Mouse (Mus musculus) limb, embryonic 10.5 days (tissue): ENCODE results near the gene Slc39a1. TPM values are rescaled to one million over a fixed set of nuclear protein-coding genes. Genes with fewer than 3 reads are reported as not detected.
"Not testable (repeated sequence)": the region's sequence is repeated elsewhere in the genome, so short reads cannot be mapped to it uniquely, and the experiment has no call there.

Experiments
- DNase-seq: peaks from one replicate; pipeline ENCODE4 v3.0.0-alpha.2; 2017; ENCODE audit warnings: low spot score
- H3K27ac ChIP-seq: fragments of 300-500 bp; sonication (generic); 2 replicates; pipeline ENCODE4 v1.5.1; 2016; ENCODE audit warnings: mild to moderate bottlenecking
- H3K27me3 ChIP-seq: fragments of 300-500 bp; sonication (generic); 2 replicates; pipeline ENCODE4 v1.6.1; 2016; ENCODE audit warnings: low read depth, mild to moderate bottlenecking; ENCODE audit not compliant: poor library complexity, severe bottlenecking
- H3K36me3 ChIP-seq: fragments of 300-500 bp; sonication (generic); 2 replicates; pipeline ENCODE4 v1.6.1; 2016; ENCODE audit warnings: mild to moderate bottlenecking, moderate library complexity
- H3K4me1 ChIP-seq: fragments of 300-500 bp; sonication (generic); 2 replicates; pipeline ENCODE4 v1.6.1; 2016
- H3K4me3 ChIP-seq: fragments of 300-500 bp; sonication (generic); 2 replicates; pipeline ENCODE4 v1.5.1; 2016; ENCODE audit warnings: mild to moderate bottlenecking, moderate library complexity
- H3K9me3 ChIP-seq: fragments of 300-500 bp; sonication (generic); replicated peaks from 2 replicates; pipeline ENCODE4 v1.6.1; 2016; ENCODE audit warnings: mild to moderate bottlenecking
- WGBS: fragments of 180-500 bp; shearing (Covaris S2); methylation state at CpG from one replicate; pipeline ENCODE4 v1.1.7; 2016; 5-methylcytosine and 5-hydroxymethylcytosine counted together
- polyA plus RNA-seq: library from polyadenylated mRNA; unstranded; fragments of >200 nt; fragmentation: Nextera tagmentation; extraction: Ambion mirVana; gene quantifications from 2 replicates; pipeline ENCODE4 v1.2.1, GENCODE M21; 2016

The Slc39a1 gene
- polyA plus RNA-seq, 1 experiment from 2014 or later, result 60.1 TPM

DNA sequence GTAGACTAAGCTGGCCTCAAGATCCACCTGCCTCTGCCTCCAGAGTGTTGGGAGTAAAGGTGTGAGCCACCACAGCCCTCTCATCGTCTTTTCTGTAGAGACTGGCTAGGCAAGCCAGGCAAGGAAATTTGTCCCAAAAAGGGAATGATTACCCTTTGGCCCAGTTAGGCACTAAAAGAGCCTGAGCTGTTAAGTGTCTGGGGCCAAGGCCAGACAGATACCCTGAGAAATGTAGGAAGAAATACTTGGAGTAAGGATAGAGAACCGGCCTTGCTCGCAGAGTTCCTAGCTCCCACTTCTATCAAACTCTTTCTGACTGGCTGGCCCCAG is 377 bp upstream of the Slc39a1 start:
- Histone ChIP-seq H3K36me3 (peaks cover 25% of the 10 kb centered on the region), H3K9me3 (no peaks in the 10 kb centered on the region)
- under 1% methylated on average over 3 of the region's 3 CpGs for WGBS

DNA sequence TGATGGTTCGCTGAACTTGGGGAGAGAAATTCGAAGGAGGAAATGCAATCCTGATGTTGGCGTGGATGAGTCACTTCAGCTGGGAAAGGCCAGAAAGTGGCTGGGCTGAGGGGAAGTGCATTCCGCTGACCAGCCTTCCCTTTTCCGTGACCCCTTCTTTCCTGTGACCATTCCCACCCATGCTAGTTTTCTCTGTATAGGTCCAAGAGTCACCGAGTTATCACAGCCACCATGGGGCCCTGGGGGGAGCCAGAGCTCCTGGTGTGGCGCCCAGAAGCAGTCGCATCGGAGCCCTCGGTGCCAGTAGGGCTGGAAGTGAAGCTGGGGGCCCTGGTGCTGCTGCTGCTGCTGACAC is 751 bp downstream of the Slc39a1 start:
- Histone ChIP-seq H3K4me1 (peaks cover 26% of the 10 kb centered on the region), H3K27me3 (no peaks in the 10 kb centered on the region), H3K4me3 (peak overlapping the region; percentile 72), H3K36me3 (peaks cover 25% of the 10 kb centered on the region), H3K9me3 (no peaks in the 10 kb centered on the region), H3K27ac (peak overlapping the region; percentile 93)
- DNase-seq, result no peak
- WGBS, result 10% methylated on average over 10 of the region's 10 CpGs

More for the DNA sequence above, 377 bp upstream of the Slc39a1 start:
- DNase-seq, result no peak
- Histone ChIP-seq H3K4me1 (peaks cover 34% of the 10 kb centered on the region), H3K27ac (peak overlapping the region; percentile 93), H3K4me3 (peak overlapping the region; percentile 72), H3K27me3 (no peaks in the 10 kb centered on the region)

DNA sequence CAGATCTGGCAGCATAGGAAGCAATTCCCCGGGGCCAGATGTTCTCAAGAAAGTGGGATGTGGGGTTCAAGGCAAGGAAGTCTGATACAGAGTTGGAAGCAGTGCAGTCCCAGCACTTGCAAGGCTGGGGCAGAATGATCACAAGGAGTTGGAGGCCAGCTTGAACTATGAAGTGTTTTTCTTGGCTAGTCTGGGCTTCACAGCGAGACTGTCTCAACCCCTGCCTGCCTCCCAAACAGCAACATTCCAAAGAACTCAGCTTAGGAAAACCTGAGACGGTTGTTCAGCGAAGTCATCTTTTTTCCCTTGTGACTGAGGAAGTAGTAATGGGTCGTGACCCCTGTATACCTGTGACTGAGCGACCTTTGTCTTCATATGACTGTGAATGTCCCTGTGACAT is 2.8 kb downstream of the Slc39a1 start:
- WGBS, result 88% methylated on average over 6 of the region's 6 CpGs
- Histone ChIP-seq H3K9me3 (no peaks in the 10 kb centered on the region), H3K4me1 (peaks cover 36% of the 10 kb centered on the region), H3K4me3 (no peak overlapping the region), H3K27me3 (no peaks in the 10 kb centered on the region), H3K36me3 (peaks cover 25% of the 10 kb centered on the region), H3K27ac (no peak overlapping the region)
- DNase-seq, result no peak

DNA sequence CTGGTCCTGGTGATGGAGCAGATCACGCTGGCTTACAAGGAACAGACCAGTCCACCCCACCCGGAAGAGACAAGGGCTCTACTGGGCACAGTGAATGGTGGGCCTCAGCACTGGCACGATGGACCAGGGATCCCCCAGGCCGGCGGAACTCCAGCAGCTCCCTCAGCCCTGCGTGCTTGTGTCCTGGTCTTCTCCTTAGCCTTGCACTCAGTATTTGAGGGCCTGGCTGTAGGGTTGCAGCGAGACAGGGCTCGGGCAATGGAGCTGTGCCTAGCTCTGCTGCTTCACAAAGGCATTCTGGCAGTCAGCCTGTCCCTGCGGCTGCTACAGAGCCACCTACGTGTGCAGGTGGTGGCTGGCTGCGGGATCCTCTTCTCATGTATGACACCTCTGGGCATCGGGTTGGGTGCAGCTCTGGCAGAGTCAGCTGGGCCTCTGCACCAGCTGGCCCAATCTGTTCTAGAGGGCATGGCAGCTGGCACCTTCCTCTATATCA is 3.8 kb downstream of the Slc39a1 start:
- H3K4me3 ChIP-seq, H3K9me3 ChIP-seq, DNase-seq, H3K27me3 ChIP-seq, H3K27ac ChIP-seq: not testable (repeated sequence)
- Histone ChIP-seq H3K36me3 (peaks cover 34% of the 10 kb centered on the region), H3K4me1 (peaks cover 42% of the 10 kb centered on the region)
- WGBS, result 94% methylated on average over 11 of the region's 12 CpGs

DNA sequence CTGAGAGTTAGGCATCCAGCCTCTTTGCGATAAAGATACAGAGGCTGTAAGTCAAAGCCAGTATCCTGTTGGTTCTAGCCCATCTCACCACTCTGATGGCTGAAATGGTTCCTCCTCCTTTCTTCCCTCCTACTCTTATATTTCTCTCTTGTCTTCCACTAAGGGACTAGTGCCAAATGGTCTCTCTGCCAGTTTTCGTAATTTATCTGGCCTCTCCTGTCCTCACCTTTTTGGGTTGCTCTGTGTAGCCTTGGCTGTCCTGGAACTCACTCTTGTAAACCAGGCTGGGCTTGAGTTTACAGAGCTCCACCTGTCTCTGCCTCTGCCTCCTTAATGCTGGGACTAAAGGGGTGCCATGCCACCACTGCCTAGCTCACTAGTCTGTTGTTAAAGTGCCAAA is 4.7 kb downstream of the Slc39a1 start:
- H3K27ac ChIP-seq, H3K9me3 ChIP-seq, DNase-seq, H3K27me3 ChIP-seq, H3K4me3 ChIP-seq: not testable (repeated sequence)
- 97% methylated on average over 2 of the region's 2 CpGs for WGBS
- Histone ChIP-seq H3K36me3 (peaks cover 43% of the 10 kb centered on the region), H3K4me1 (peaks cover 39% of the 10 kb centered on the region)

DNA sequence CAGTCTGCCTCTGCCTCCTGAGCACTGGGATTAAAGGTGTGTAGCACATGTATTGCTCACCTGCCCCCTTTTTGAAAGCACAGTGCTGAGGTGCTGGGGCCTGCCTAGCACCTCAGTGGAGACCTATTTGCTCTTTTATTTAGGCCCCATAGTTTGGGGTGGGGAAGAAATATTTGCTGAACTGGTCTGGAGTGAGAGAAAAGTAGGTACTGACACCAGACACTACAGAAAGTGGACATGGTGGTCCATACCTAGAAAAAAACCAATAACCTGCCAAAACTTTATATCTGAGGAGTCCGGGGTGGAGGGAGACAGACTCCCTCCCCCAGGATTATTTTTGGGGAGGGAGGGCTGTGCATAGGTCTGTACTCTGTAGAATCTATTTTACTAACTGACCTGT is 5.2 kb downstream of the Slc39a1 start:
- 79% methylated on average over 1 of the region's 1 CpGs for WGBS
- peaks cover 37% of the 10 kb centered on the region for H3K4me1 ChIP-seq
- H3K36me3 ChIP-seq, result peaks cover 48% of the 10 kb centered on the region
- not testable (repeated sequence) for DNase-seq, H3K27me3 ChIP-seq, H3K4me3 ChIP-seq, H3K27ac ChIP-seq, H3K9me3 ChIP-seq

DNA sequence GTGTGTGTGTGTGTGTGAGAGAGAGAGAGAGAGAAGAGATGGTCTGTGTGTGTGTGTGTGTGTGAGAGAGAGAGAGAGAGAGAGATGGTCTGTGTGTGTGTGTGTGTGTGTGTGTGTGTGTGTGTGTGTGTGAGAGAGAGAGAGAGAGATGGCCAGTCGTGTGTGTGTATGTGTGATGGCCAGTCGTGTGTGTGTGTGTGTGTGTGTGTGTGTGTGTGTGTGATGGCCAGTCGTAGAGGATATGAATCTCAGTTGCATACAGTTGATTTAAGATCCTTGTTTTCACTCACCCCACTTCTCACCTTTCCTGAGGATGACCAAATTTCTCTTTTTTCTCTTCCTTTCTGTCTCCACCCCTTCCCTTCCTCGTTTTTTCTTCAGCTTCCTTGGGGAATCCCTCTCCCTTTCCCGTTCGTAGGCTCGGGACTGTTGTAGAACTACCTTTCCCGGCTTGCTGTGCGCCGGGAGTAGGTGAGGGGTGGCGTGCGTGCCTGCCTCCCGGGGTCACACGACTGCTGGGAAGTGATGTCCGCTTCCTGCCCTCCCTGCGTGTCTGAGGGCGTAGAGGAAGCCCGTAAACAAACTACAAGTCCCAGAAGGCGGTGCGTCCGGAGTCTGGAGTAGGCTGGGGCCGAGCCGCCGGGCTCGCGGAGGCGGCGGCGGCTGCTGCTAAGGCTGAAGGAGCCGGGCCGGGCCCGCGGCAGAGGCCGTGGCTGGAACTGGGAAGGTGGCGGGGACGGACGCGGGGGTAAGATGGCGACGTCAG is 5.9 kb downstream of the Slc39a1 start, which contains the start of gene Crtc2:
TSS of gene Crtc2 (plus strand) at position 511 of the 766 bp plus-strand sequence.
- H3K4me3 ChIP-seq, result peak within 1 kb of the TSS; percentile 87
- peaks cover 55% of the 10 kb centered on the region for H3K36me3 ChIP-seq
- peak; percentile 93 for DNase-seq
- peak within 1 kb of the TSS; percentile 91 for H3K27ac ChIP-seq
- H3K27me3 ChIP-seq, result no peaks in the 10 kb centered on the region
- H3K4me1 ChIP-seq, result peaks cover 30% of the 10 kb centered on the region
- 2% methylated on average over 40 of the region's 40 CpGs for WGBS
- H3K9me3 ChIP-seq, result no peaks in the 10 kb centered on the region

DNA sequence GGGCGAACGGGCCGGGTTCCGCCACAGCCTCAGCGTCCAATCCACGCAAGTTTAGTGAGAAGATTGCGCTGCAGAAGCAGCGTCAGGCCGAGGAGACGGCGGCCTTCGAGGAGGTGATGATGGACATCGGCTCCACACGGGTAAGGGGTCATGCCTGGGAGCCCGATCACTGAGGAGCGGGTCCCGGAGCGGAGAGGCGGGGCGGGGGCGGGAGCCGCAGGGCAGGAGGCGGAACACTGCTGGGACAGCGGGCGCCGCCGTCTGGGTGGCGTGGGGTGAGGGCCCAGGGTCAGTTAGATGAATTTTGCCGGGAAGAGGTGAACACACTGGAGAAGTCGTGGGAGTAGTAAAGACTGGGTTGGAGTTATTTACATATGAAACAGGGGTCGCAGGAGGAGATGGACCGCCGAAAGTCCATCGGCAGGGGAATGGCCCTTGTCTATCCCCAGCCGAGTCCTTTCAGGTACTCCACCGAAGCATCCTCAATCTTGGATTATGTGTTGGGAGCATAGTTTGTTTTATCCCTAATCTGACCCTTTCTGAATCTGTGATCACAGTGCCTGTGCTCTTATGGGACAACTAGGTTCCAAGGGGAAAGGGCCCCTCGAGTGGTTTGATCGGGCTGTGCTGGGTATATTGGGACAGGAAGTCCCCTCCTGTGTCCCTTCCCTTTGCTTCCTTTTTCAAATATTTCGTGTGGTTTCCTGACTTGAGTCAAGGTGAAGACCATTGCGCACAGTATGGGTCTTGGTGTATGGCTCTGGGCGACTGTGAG is 6.6 kb downstream of the Slc39a1 start:
- Histone ChIP-seq H3K4me1 (peaks cover 26% of the 10 kb centered on the region), H3K9me3 (no peaks in the 10 kb centered on the region), H3K27me3 (no peaks in the 10 kb centered on the region), H3K27ac (peak overlapping the region; percentile 91), H3K4me3 (peak overlapping the region; percentile 87), H3K36me3 (peaks cover 59% of the 10 kb centered on the region)
- DNase-seq, result peak; percentile 47
- 1% methylated on average over 41 of the region's 41 CpGs for WGBS

DNA sequence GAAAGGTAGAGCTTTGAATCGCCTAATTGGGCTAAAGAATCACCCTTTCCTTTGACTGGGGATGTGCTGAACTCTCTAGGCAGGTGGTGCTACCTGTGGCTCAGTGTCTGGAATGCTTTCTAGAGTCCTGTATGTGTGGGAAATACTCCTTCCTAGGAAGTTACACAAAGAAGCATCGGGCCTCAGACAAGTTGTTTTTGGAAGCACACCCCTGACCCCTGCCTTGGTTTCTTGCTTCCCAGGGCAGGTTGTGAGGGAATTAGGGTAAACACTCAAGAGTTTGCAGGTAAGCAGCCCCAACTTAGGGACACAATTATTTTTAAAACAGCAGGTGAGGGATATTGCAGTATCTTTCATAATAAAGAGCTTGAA is 7.2 kb downstream of the Slc39a1 start:
- peaks cover 60% of the 10 kb centered on the region for H3K36me3 ChIP-seq
- WGBS, result 19% methylated on average over 2 of the region's 2 CpGs

DNA sequence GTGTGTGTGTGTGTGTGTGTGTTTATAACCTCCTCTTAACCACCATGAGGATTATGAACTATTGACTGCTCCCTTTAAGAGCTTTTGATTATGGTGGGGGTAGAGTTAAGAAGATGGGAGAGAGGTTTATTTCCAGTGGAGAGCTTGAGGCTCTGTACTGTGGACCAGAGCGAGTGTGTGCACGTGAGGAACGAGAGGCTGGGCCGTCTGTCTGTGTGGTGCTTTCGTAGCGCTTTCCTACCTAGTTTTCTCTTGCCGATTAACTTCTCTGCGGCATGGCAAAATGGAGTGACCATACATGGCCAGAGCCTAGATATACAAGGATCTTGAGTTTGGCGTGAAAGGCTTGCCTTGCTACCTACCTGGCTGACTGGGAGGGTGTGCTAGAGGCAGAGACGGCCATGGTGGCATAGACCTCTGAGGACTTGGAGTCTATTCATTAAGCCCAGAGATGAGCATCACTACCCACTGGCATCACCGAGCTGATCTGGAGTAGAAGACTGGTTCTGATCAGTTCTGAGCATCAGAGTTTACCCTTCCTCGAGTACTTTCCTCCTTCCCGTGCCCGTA is 7.9 kb downstream of the Slc39a1 start:
- no peak overlapping the region for H3K27ac ChIP-seq
- no peaks in the 10 kb centered on the region for H3K27me3 ChIP-seq
- peaks cover 60% of the 10 kb centered on the region for H3K36me3 ChIP-seq
- 94% methylated on average over 14 of the region's 14 CpGs for WGBS
- no peaks in the 10 kb centered on the region for H3K9me3 ChIP-seq
- no peak for DNase-seq
- peaks cover 26% of the 10 kb centered on the region for H3K4me1 ChIP-seq
- H3K4me3 ChIP-seq, result peak overlapping the region; percentile 87

More for the DNA sequence above, 7.2 kb downstream of the Slc39a1 start:
- Histone ChIP-seq H3K4me1 (peaks cover 26% of the 10 kb centered on the region), H3K4me3 (peak overlapping the region; percentile 87), H3K9me3 (no peaks in the 10 kb centered on the region), H3K27ac (peak overlapping the region; percentile 91), H3K27me3 (no peaks in the 10 kb centered on the region)
- no peak for DNase-seq

DNA sequence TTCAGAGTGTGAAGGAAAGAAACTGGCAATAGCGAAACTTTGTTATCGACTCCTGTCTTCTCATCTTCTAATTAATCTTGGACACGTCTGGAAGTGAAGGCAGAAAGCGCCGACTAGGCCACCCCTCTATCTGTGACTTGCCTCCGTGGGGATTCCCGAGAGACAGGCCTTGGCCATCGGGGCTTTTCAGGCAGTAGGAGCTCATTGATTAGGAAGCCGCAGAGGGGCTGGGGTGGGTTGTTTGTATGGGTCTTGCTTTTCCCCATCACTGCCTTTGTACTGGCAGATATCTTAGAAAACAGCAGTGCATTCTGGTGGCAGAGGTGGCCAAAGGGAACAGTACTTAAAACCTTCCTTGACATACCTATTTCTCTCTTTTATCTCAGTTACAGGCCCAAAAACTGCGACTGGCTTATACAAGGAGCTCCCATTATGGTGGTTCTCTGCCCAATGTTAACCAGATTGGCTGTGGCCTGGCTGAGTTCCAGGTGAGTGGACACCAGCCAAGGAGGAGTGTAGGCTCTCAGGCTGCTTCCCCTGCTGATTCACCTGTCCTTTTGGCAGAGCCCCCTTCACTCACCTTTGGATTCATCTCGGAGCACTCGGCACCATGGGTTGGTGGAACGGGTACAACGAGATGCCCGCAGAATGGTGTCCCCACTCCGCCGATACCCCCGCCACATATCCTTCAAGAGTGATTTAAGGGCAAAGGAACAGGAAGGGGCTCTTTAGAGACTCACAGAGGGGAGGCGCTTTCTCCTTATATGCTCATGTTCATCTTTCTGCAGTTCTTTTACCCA is 9.0 kb downstream of the Slc39a1 start:
- Histone ChIP-seq H3K4me3 (no peak overlapping the region; the same call in 1 of the 2 replicates), H3K27me3 (no peaks in the 10 kb centered on the region), H3K36me3 (peaks cover 61% of the 10 kb centered on the region), H3K9me3 (no peaks in the 10 kb centered on the region), H3K4me1 (peaks cover 26% of the 10 kb centered on the region), H3K27ac (no peak overlapping the region)
- DNase-seq, result no peak
- WGBS, result 94% methylated on average over 19 of the region's 19 CpGs

DNA sequence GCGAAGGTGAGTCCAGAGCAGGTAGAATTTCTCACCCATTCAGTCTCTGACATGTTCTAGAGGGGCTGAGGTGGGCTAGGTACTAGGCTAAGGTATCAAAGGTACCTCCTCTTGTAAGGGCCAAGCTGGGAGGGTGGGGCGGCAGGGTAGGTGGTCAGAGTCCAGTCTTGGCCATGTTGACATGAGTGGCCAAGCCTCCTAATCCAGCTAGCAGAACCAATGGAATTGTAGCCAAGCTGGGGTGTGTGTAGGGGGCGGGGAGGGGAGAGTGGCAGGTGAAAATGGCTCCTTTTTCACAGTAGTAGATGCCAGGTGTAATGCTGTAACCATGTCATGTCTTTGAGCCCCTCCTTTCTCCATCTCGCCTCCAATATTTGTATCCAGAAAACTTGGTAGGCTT is 10.5 kb downstream of the Slc39a1 start:
- no peaks in the 10 kb centered on the region for H3K27me3 ChIP-seq
- H3K27ac ChIP-seq, result no peak overlapping the region
- 91% methylated on average over 4 of the region's 4 CpGs for WGBS
- H3K4me1 ChIP-seq, result peaks cover 25% of the 10 kb centered on the region
- no peak overlapping the region for H3K4me3 ChIP-seq
- peaks cover 77% of the 10 kb centered on the region for H3K36me3 ChIP-seq
- DNase-seq, result no peak
- H3K9me3 ChIP-seq, result no peaks in the 10 kb centered on the region
